In genomic region chr7:140821653-140822329, GRCm38 (mm10) we compare ENCODE assay signal across 7 mouse cellular contexts. TPM values are rescaled to one million over a fixed set of nuclear protein-coding genes. Genes with fewer than 3 reads are reported as not detected.
A peak's percentile ranks its signal among the peaks of the same experiment; 100 is the strongest.
DNase-seq lines count a peak whose midpoint lies in the region; ATAC-seq and TF ChIP-seq lines count a peak whose summit lies in the region.

TSS of gene Zfp941 (minus strand) at chr7:140822178.

- no peaks in the 10 kb centered on the region for H3K9me3 ChIP-seq in forebrain, postnatal 0 days (ENCODE audit: low read length)
- no peaks in the 10 kb centered on the region for H3K9me3 ChIP-seq in limb, embryonic 11.5 days (ENCODE audit: control insufficient read depth, low read length)
- H3K9me3 ChIP-seq in midbrain, embryonic 15.5 days, result no peaks in the 10 kb centered on the region

- peak within 1 kb of the TSS; percentile 46 for H3K4me3 ChIP-seq in forebrain, postnatal 0 days (ENCODE audit: low read depth, low read length)
- peak within 1 kb of the TSS; percentile 49 for H3K4me3 ChIP-seq in limb, embryonic 11.5 days (ENCODE audit: low read depth, low read length)
- H3K4me3 ChIP-seq in midbrain, embryonic 15.5 days, result peak within 1 kb of the TSS; percentile 77

- H3K4me1 ChIP-seq in forebrain, postnatal 0 days (ENCODE audit: insufficient read depth), result no peaks in the 10 kb centered on the region
- H3K4me1 ChIP-seq in limb, embryonic 11.5 days (ENCODE audit: control insufficient read depth, insufficient read depth, low read length), result no peaks in the 10 kb centered on the region
- peaks cover 22% of the 10 kb centered on the region for H3K4me1 ChIP-seq in midbrain, embryonic 15.5 days

- peak within 1 kb of the TSS; percentile 91 for H3K27ac ChIP-seq in forebrain, postnatal 0 days (ENCODE audit: low read depth, low read length)
- H3K27ac ChIP-seq in limb, embryonic 11.5 days (replicated peaks; ENCODE audit: low read depth, low read length), result no peak within 1 kb of the TSS
- H3K27ac ChIP-seq in midbrain, embryonic 15.5 days, result peak within 1 kb of the TSS; percentile 94

- H3K36me3 ChIP-seq in forebrain, postnatal 0 days (ENCODE audit: insufficient read depth), result no peaks in the 10 kb centered on the region
- no peaks in the 10 kb centered on the region for H3K36me3 ChIP-seq in limb, embryonic 11.5 days (ENCODE audit: control insufficient read depth, insufficient read depth, low read length)
- H3K36me3 ChIP-seq in midbrain, embryonic 15.5 days (replicated peaks), result peaks cover 3% of the 10 kb centered on the region; the same call in 1 of the 2 replicates

- H3K4me2 ChIP-seq in forebrain, postnatal 0 days (ENCODE audit: low read depth), result peak within 1 kb of the TSS; percentile 65
- H3K4me2 ChIP-seq in limb, embryonic 11.5 days (ENCODE audit: low read depth, severe bottlenecking), result peak within 1 kb of the TSS; percentile 84
- peak within 1 kb of the TSS; percentile 59 for H3K4me2 ChIP-seq in midbrain, embryonic 15.5 days

- no peaks in the 10 kb centered on the region; the same call in 1 of the 2 replicates for H3K27me3 ChIP-seq in forebrain, postnatal 0 days (ENCODE audit: insufficient read depth, low read length)
- H3K27me3 ChIP-seq in limb, embryonic 11.5 days (ENCODE audit: control insufficient read depth, insufficient read depth, low read length), result no peaks in the 10 kb centered on the region
- H3K27me3 ChIP-seq in midbrain, embryonic 15.5 days (replicated peaks), result no peaks in the 10 kb centered on the region

- ATAC-seq in forebrain, postnatal 0 days, result peak; percentile 94
- peak; percentile 59 for ATAC-seq in limb, embryonic 11.5 days (ENCODE audit: insufficient number of reproducible peaks, low FRiP score, low TSS enrichment, low read depth)
- peak; percentile 94 for ATAC-seq in midbrain, embryonic 15.5 days (replicated peaks)

- no peak for TF ChIP-seq CTCF in forebrain, postnatal 0 days (IDR thresholded peaks at IDR 0.05; ENCODE audit: low read depth)

- peak; percentile 56 for DNase-seq in adrenal gland, postnatal 10 days
- DNase-seq in cerebellum, adult 8-10 months, result peak; percentile 86
- DNase-seq in forebrain, postnatal 0 days, result peak; percentile 89
- peak; percentile 52 for DNase-seq in kidney, adult 18-20 months
- peak; percentile 65 for DNase-seq in limb, embryonic 11.5 days (ENCODE audit: low spot score)
- DNase-seq in urinary bladder, adult 18-20 months (ENCODE audit: low spot score in 2 of 2), result no peak

- peak within 1 kb of the TSS; percentile 76 for H3K9ac ChIP-seq in forebrain, postnatal 0 days
- peak within 1 kb of the TSS; percentile 58 for H3K9ac ChIP-seq in limb, embryonic 11.5 days (ENCODE audit: low read length)
- H3K9ac ChIP-seq in midbrain, embryonic 15.5 days, result peak within 1 kb of the TSS; percentile 72

- WGBS in forebrain, postnatal 0 days, result 3% methylated on average over 21 of the region's 21 CpGs
- WGBS in limb, embryonic 11.5 days, result under 1% methylated on average over 21 of the region's 21 CpGs
- WGBS in midbrain, embryonic 15.5 days, result 2% methylated on average over 21 of the region's 21 CpGs

RNA-seq across cellular contexts. Expression of gene Zfp941, which starts in this region (rescaled TPM):
- 1 to 10 TPM; 2.3 to 2.6 TPM for total RNA-seq in adrenal gland, postnatal 10 days (2021)
- total RNA-seq in forebrain, postnatal 0 days (2014; rRNA removed), result 19.8 and 32.1 TPM in 2 replicates
- 8.3 and 15.6 TPM in 2 replicates for polyA plus RNA-seq in forebrain, postnatal 0 days (2015; fragmentation: Nextera tagmentation; extraction: Ambion mirVana)
- polyA plus RNA-seq in limb, embryonic 11.5 days (2014; fragmentation: Nextera tagmentation; extraction: Ambion mirVana), result 2.0 and 3.1 TPM in 2 replicates
- 34.1 and 36.5 TPM in 2 replicates for polyA plus RNA-seq in midbrain, embryonic 15.5 days (2015; fragmentation: Nextera tagmentation; extraction: Ambion mirVana)

Comparison
In these comparisons a context has a peak if more than half of its experiments do, and no peak if none do; other contexts are left out.
1. DNase-seq: peak in adrenal gland, postnatal 10 days (single experiment), cerebellum, adult 8-10 months (single experiment), forebrain, postnatal 0 days (single experiment), kidney, adult 18-20 months (single experiment) and limb, embryonic 11.5 days (single experiment); none in urinary bladder, adult 18-20 months (0 of 2).
2. Peak in every context shown above with its lines, with median percentiles within 50 percentile points of each other: ATAC-seq, H3K4me2 ChIP-seq, H3K4me3 ChIP-seq and H3K9ac ChIP-seq.